Mouse (Mus musculus) lung, postnatal 4 days (tissue): ENCODE results near the gene Sox6.
A peak's percentile ranks its signal among the peaks of the same experiment; 100 is the strongest.

Experiments
- DNase-seq, 2 experiments: peaks; one replicate each; pipeline ENCODE4 v3.0.0; 2021

Gene Sox6

DNA sequence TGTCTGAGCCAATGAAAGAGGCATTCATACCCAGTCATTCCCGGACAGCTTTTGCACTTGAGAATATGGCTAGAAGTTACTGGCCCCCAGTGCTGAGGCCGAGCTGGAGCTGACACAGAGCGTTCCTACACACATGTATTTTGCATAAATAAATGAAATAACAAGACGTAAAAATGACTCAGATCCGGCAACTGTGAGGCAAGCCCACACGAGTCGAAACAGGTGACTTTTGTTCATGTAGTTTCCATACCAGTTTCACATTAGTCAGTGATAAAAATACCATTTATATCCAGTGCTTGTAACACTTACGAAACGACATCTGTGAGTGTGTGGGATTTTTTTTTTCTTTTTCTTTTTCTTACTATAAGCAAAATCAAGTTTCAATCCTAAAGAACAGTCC lies 564.5 kb downstream of the Sox6 start:
- no peak for DNase-seq

DNA sequence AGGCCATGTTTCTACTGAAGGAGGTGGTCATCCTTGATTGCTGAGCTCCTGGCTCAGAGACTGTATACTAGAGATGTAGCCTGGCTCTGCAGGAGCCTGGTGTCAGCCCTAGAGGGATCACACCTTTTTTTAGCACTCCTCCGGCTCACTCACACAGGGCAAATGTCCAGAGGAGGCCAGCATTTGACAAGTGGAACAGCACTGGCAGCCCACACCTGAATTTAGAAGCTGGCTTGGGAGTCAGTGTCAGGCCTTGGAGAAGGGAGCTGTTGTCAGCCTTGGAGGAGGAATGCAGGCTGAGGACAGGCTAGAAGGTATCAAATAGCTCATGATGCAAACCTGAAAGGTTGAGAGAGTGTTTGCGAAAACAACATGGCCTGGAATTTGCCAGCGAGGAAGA lies 565.7 kb downstream of the Sox6 start:
- no peak for DNase-seq

DNA sequence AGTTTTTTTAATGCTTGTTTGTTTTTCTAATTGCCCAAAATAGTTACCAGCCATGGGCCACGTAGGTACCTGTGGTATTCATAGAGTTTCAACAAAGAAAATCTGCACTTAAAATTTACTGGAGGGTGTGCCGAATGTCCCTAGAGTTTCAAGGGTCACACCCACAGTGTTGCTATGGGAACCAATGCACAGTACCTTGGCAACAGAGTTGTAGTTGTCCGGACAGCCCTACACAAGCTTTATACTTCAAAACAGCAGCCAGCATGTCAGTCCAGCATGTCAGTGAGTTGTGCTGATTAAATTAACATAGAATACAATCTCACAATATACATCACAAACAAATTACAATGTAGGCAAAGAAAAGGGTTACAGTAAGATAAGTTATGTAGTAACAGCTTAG lies 567.1 kb downstream of the Sox6 start:
- DNase-seq: no peak

DNA sequence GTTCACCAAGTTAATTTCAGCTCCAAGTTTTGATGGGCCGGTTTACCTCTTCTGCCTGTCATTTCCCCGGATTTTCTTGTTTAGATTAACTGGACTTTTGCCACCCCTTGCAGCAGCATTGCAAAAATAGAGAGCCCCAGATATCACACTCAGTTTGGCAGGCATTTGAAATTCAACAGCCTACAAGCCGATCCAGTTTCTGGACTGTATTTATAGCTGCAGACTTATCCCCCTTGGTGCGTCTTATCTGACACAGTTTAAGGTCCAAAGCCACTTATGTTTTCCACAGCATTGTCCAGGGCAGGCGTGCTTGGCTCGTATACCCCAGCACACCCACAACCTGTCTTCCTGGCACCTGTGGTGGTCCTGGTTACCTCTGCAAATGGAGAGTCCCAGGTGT lies 571.8 kb downstream of the Sox6 start:
- DNase-seq: no peak

DNA sequence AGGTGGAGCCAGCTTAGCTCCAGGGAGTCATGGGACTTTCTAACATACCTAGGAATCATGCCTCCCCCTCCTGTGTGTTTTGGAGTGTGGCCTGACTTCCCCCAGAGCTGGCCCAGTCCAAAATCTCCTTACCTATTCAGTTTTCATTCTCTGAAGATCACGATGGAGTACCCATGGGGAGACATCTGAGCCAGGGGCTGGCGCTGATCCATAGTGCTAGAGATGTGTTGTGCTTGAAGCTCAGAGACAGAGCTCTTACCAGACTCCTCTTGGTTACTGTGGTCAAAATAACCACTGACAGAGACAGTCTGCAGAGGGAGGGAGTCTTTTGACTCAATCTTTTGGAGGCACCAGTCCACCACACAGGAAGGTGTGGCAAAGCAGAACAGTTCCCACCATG lies 575.2 kb downstream of the Sox6 start:
- no peak for DNase-seq

DNA sequence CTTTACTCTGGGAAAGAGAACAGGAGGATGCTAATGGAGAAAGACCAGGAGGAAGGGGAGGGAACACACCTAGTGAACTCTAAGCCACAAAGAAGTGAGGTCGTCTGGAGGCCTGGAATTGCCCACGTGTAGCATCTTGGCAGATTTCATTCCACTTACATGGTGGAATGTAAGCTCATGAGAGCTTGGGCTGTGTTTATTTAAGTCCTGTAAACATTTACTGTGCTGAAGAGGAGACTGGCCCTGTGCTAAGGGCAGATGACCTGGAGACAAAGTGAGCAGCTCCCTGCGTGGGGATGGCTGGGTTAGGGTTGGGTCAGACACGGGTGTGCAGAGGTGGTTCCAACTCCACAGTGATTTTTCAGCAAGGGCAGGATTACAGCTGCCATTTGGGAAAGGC lies 576.3 kb downstream of the Sox6 start:
- DNase-seq: peak; percentile 11 to 29

DNA sequence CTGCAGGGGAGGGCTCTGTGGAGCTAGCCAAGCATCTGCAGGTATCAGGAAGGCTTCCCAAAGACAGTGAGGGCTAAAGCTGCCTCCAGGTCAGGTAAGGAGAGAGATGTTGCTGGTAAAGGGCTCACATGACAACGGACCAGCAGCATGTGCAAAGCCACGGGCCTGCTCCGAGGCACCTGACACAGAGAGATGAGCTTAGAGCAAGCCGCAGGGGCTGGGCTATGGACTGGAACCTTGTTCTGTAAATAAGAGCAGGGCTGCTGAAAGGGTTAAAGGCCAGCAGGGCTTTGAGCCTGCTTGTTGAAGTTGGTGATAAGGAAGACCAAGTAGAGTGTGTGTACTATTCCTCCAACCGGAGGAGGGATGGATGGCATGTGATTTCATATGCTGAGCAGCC lies 583.6 kb downstream of the Sox6 start:
- DNase-seq: no peak

DNA sequence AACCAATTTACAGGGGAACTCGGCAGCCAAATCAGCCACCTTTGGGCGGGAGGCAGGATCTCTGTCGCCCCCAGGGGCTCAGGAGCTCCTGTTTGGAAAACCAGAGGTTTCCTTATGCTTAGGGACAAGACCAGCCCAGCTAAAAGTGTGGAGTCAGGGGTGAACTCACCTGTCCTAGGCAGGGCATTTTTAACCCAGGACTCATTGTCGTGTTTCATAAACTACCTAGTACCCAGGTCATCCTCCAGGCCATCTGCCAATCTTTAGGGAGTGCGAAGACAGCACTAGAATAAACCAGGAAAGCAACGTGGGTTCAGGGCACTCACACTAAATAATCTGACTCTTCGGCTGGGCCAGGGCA lies 584.9 kb downstream of the Sox6 start:
- DNase-seq: no peak

DNA sequence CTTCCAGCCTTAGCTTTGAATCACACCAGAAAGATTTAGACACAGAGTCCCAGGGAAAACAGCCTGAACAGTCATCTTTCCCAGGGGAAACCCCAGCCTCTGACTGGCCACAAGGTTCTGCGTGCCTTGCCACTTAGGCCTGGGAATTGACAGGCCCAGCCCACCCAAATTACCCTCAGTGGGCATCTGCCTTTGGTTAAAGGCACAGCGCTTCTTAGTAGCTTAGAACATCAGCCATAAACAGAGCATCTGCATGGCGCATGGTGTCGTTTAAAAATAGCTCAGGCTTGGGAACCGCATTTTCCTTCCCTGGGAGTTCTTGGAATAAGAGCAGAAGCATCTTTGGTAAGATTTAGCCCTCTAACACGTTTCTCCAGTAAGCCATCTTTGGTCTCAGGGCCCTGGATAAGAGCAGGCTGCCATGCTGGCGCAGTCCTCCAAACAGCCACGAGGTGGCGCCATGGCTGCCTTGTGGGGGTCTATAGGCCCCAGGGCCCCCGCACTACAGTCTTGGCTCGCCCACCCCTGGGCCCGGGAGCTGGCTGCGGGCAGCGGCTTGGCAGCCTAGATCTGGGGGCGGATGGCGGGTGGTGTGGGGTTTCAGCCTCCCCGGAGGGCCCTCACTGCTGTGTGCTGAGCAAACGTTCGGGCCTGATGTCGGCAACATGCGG lies 585.4 kb downstream of the Sox6 start:
- DNase-seq: peak; percentile 59 to 70

DNA sequence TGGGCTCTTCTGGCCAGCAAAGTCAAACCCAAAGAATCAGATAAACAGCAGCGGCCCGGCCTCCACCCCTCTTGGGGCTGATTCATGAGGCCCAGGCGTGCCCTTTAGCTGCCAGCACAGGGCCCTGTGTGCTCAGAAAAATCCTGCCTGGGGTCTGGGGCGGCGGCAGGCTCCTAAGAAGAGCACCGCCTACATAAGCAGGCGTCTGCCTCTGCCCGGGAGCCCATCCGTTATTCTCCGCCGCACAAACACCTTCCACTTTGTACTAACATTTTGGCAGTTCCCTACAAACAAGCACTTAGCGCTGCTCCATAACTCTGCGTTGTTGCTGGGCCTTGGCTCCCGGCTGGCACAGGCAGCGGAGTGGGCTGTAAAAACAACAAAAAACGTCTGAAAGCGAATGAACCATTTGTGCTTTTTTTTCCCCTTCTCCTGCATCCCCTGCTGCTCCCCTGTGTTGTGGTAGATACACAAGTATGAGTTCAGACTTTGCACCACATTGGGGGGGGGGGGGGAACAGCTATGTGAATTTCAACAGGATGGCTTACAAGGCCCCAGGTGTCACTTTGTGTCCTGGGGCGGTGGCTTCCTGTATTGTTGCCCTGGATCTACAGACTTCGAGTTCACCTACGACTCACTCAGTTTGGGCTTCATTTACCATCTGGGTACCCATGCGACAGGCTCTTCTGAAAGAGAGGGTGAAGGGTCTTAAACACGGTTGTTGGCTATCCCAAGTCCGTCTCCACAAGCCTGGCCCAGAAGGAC lies 588.0 kb downstream of the Sox6 start:
- DNase-seq: peak; percentile 22 to 58

DNA sequence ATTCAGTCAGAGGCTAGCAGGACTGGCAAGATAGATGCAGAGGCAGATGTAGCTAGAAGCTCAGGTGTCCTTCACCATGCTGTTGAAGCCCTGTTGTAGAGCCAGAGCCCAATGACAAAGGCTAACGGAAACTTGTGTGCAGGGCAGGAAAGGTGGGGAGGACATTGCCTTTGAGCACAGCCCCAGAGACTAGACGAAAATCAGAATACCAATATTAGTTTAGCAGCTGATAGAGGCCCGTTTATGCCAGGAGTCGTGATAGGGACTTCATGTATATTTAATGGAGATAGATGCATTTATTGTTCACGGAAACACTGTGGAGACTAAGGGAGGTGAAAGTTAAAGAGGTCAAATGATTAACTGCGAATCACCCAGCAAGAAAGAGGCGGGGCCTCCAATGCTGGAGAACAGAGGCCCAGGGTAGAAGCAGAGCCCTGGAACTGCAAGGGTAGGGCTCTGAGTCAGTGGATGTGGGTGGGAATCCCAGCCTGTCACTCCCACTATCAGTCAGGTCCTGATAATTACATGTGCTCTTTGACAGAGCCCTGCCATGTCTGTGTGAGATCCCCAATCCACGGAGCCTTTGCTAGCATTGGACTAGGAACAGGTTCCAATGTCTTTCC lies 590.1 kb downstream of the Sox6 start:
- DNase-seq: no peak

DNA sequence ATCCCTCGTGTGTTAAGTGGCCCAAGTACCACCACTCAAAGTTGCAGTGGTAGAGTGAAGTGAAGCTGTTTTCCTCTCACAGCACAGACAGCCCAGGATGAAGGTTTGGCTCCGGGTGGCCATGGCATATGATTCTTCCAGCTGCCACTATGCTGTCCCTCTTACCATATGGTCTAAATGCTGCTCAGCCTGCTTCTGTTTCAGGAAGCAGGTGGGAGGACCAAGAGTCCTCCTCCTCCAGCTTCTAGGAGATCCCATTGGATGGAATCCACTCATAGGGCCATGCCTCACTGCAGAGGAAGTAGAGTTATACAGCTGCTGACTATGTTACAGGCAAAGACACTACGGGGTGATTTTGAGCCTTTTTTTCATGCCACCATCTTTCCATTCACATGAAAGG lies 591.5 kb downstream of the Sox6 start:
- DNase-seq: no peak

DNA sequence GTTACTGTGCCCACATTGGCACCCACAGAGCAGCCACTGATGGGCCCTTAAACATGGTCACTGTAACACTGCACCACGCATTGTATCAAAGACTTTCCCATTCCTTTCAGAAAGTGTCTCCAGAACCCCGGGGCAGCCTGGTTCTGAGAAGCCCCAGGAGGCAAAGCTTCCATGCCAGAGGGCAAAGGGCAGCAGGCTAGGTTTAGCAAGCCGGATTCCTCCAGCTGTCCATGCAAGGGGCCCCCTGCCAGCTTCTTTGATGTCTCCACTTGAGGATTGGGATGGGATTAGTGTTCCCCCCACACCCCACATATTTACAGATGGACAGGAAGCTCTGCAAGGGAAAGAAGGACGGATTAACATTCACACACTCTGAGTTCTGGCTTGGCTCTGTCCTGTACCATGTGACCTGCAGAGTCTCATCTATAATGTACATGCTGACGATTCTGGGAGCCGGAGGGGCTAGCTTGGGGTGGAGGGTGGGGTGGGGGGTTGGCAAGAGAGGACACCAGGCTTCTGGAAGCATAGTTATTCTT lies 592.0 kb downstream of the Sox6 start:
- peak in 1 of 2 experiments; percentile 47 for DNase-seq

DNA sequence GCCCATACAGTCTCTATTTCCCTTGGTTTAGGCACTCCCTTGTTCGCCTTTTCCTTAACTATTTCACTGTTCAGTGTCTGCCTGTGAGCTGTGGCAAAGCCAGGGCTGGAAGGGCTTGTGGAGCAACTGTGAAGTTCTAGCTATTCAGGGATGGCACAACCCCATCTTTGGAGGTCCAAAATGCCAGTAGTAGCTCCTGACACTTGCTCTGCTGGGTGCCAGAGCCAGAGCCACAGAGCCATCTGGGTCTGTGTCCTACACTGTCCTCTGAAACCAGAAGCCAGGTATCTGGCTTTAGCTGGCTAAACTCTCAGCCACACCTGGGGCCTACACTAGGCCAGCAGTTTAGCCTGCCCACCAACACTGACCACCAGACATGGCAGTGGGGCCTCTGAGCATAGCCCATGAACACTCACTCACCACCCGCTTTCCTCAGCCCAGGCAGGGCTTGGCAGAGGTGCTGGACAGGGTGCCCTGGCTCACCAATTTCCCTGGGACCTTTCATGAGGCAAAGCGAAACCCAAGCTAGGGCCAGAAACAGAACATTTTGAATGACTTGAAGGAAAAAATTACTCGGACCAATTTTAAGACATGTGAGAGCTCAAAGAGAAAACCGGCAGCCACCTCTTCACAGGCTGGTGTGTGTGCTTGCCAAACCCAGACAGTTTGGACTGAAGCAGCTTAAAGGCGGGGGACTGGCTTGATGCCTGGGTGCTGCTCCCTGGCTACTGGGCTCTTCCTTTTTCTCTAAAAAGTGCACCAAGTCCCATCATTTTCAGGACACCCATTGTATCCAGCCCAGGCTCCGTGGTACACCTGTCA lies 612.2 kb downstream of the Sox6 start:
- DNase-seq: no peak

DNA sequence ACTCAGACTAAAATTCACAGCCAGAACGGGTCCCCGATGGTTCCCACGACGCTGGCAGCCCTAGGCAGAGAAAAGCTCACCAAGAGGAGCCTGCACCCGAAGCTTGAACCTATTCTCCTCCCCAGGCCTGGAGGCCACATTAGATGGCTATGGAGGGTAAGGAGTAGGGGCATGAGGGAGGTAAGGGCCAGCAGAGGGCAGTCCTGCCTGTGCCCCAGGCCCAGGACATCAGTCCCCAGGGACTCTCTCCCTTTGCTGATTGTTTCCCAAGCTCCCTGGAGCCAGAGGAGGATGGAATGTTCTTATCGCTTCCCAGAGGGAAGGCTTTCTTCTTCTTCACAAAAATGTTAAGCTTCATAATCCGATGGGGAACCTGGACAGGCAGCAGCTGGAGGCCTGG lies 615.8 kb downstream of the Sox6 start:
- DNase-seq: no peak

DNA sequence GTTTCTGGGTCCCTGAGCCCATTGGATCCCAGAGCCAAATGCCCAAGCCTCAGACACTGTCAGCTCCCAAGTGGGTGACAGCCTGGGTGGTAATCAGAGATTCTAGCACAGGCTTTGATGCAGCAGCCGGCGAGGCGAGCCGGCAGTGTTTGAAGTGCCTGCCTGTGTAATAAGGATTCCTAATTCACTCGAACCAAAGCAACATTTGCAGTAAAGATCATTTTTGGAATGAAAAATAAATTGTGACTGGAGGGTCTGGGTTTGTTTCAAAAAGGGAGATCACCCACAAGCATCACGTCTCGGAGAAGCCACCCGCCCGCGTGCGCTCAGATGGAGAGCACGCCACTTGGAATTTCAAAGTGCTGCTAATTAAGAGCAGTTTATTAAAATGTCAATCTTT lies 617.6 kb downstream of the Sox6 start:
- DNase-seq: no peak
